Mouse (Mus musculus) cerebellum, postnatal 4 days (tissue): ENCODE measurements around the gene Vps26c.
"Not testable (repeated sequence)": the region's sequence is repeated elsewhere in the genome, so short reads cannot be mapped to it uniquely, and the experiment has no call there.

ENCODE experiments used
- DNase-seq, 2 experiments: peaks; one replicate each; pipeline ENCODE4 v3.0.0; 2022; ENCODE audit warnings: low spot score in 2 of 2, mixed read lengths in 1 of 2

Gene Vps26c

GRCm38 (mm10) chr16:94545781-94546562 lies 19.3 kb upstream of the Vps26c start:
- DNase-seq = no peak

GRCm38 (mm10) chr16:94544540-94545105 lies 18.0 kb upstream of the Vps26c start:
- DNase-seq = no peak

GRCm38 (mm10) chr16:94542898-94543297 lies 16.3 kb upstream of the Vps26c start:
- DNase-seq = no peak

- no peak for DNase-seq
Observed at GRCm38 (mm10) chr16:94540140-94540539, 13.5 kb upstream of the Vps26c start.

- no peak for DNase-seq
Observed at GRCm38 (mm10) chr16:94537159-94537527, 10.5 kb upstream of the Vps26c start.

- no peak for DNase-seq
Observed at GRCm38 (mm10) chr16:94536417-94537158, 10.0 kb upstream of the Vps26c start.

GRCm38 (mm10) chr16:94535716-94536115 lies 9.1 kb upstream of the Vps26c start:
- no peak for DNase-seq

- DNase-seq = no peak
Observed at GRCm38 (mm10) chr16:94533679-94534078, 7.0 kb upstream of the Vps26c start.

GRCm38 (mm10) chr16:94531268-94531667 lies 4.6 kb upstream of the Vps26c start:
- DNase-seq = no peak

GRCm38 (mm10) chr16:94527546-94527945 lies 916 bp upstream of the Vps26c start:
- DNase-seq = no peak

- DNase-seq = no peak
Observed at GRCm38 (mm10) chr16:94527152-94527534, 513 bp upstream of the Vps26c start.

GRCm38 (mm10) chr16:94525955-94526343 lies 681 bp downstream of the Vps26c start:
- DNase-seq = no peak

- no peak for DNase-seq
Observed at GRCm38 (mm10) chr16:94524691-94525090, 1.9 kb downstream of the Vps26c start.

GRCm38 (mm10) chr16:94523594-94524377 lies 2.8 kb downstream of the Vps26c start:
- DNase-seq = no peak

GRCm38 (mm10) chr16:94519028-94519427 lies 7.6 kb downstream of the Vps26c start:
- DNase-seq = no peak

- no peak for DNase-seq
Observed at GRCm38 (mm10) chr16:94517606-94518005, 9.0 kb downstream of the Vps26c start.

- no peak for DNase-seq
Observed at GRCm38 (mm10) chr16:94509983-94510382, 16.6 kb downstream of the Vps26c start.

- DNase-seq = no peak
Observed at GRCm38 (mm10) chr16:94508769-94509168, 17.9 kb downstream of the Vps26c start.

- DNase-seq = no peak
Observed at GRCm38 (mm10) chr16:94507071-94507470, 19.6 kb downstream of the Vps26c start.

- DNase-seq = no peak
Observed at GRCm38 (mm10) chr16:94504192-94504591, 22.4 kb downstream of the Vps26c start.

- DNase-seq = peak in 1 of 2 experiments; percentile 11
Observed at GRCm38 (mm10) chr16:94497911-94498310, 28.7 kb downstream of the Vps26c start.

- DNase-seq = not testable (repeated sequence)
Observed at GRCm38 (mm10) chr16:94497176-94497575, 29.5 kb downstream of the Vps26c start.
